Mouse (Mus musculus) liver, embryonic 13.5 days (tissue): ENCODE measurements around the gene Trir. TPM values are rescaled to one million over a fixed set of nuclear protein-coding genes. Genes with fewer than 3 reads are reported as not detected.

Experiments
- ATAC-seq: fragments of 200-750 bp; cut with Nextera tagmentation; 2 replicates; pipeline ENCODE4 v1.8.0; 2017; ENCODE audit warnings: low read depth, mild to moderate bottlenecking, moderate number of reproducible peaks, moderate library complexity
- DNase-seq: peaks from one replicate; pipeline ENCODE4 v3.0.0; 2022
- H3K27ac ChIP-seq: fragments of 300-500 bp; sonication (generic); 2 replicates; pipeline ENCODE4 v1.5.1; 2015; ENCODE audit warnings: moderate library complexity, mild to moderate bottlenecking, inconsistent platforms
- H3K27me3 ChIP-seq: fragments of 300-500 bp; sonication (generic); 2 replicates; pipeline ENCODE4 v1.6.1; 2015; ENCODE audit warnings: mild to moderate bottlenecking, inconsistent platforms
- H3K36me3 ChIP-seq: fragments of 300-500 bp; sonication (generic); 2 replicates; pipeline ENCODE4 v1.6.1; 2015; ENCODE audit warnings: mild to moderate bottlenecking, inconsistent platforms
- H3K4me1 ChIP-seq: fragments of 300-500 bp; sonication (generic); replicated peaks from 2 replicates; pipeline ENCODE4 v1.6.1; 2015; ENCODE audit warnings: inconsistent platforms
- H3K4me2 ChIP-seq: fragments of 300-500 bp; sonication (generic); 2 replicates; pipeline ENCODE4 v1.6.1; 2015; ENCODE audit warnings: inconsistent platforms, mild to moderate bottlenecking, moderate library complexity
- H3K4me3 ChIP-seq: fragments of 300-500 bp; sonication (generic); replicated peaks from 2 replicates; pipeline ENCODE4 v1.5.1; 2015; ENCODE audit warnings: mild to moderate bottlenecking, inconsistent platforms
- H3K9ac ChIP-seq: fragments of 300-500 bp; sonication (generic); 2 replicates; pipeline ENCODE4 v1.6.1; 2015; ENCODE audit warnings: mild to moderate bottlenecking, inconsistent platforms
- H3K9me3 ChIP-seq: fragments of 300-500 bp; sonication (generic); replicated peaks from 2 replicates; pipeline ENCODE4 v1.6.1; 2016; ENCODE audit warnings: inconsistent platforms
- WGBS: fragments of 180-500 bp; shearing (Covaris S2); methylation state at CpG from one replicate; pipeline ENCODE4 v1.1.7; 2015; ENCODE audit not compliant: insufficient replicate concordance; 5-methylcytosine and 5-hydroxymethylcytosine counted together
- polyA plus RNA-seq: library from polyadenylated mRNA; unstranded; fragments of >200 nt; fragmentation: Nextera tagmentation; extraction: Ambion mirVana; gene quantifications from 2 replicates; pipeline ENCODE4 v1.2.1, GENCODE M21; 2015

Trir gene
- polyA plus RNA-seq: 83.1 and 91.4 TPM in 2 replicates

GRCm38 (mm10) chr8:85026670-85027515 lies at the start of gene Trir:
Gene Trir, plus strand, starts transcription at chr8:85026823.
- no peaks in the 10 kb centered on the region for H3K27me3 ChIP-seq
- WGBS: under 1% methylated on average over 73 of the region's 75 CpGs
- H3K27ac ChIP-seq: peak within 1 kb of the TSS; percentile 97
- peak within 1 kb of the TSS; percentile 92 for H3K4me2 ChIP-seq
- ATAC-seq: peak; percentile 80
- DNase-seq: peak; percentile 97
- peak within 1 kb of the TSS; percentile 100 for H3K4me3 ChIP-seq
- H3K36me3 ChIP-seq: peaks cover 55% of the 10 kb centered on the region
- H3K4me1 ChIP-seq: peaks cover 55% of the 10 kb centered on the region
- H3K9me3 ChIP-seq: no peaks in the 10 kb centered on the region
- H3K9ac ChIP-seq: peak within 1 kb of the TSS; percentile 100

GRCm38 (mm10) chr8:84977435-84978247 lies 49.0 kb upstream of the Trir start:
- H3K9me3 ChIP-seq: no peaks in the 10 kb centered on the region
- H3K9ac ChIP-seq: peak overlapping the region; percentile 96
- peak overlapping the region; percentile 99 for H3K4me2 ChIP-seq
- H3K36me3 ChIP-seq: peaks cover 27% of the 10 kb centered on the region
- ATAC-seq (no peak), DNase-seq (peak; percentile 62)
- WGBS: under 1% methylated on average over 69 of the region's 70 CpGs
- H3K27ac ChIP-seq: peak overlapping the region; percentile 99
- peaks cover 99% of the 10 kb centered on the region for H3K4me1 ChIP-seq
- no peaks in the 10 kb centered on the region for H3K27me3 ChIP-seq
- peak overlapping the region; percentile 76 for H3K4me3 ChIP-seq

- Histone ChIP-seq H3K27ac (peak within 1 kb of the TSS; percentile 99), H3K4me2 (peak within 1 kb of the TSS; percentile 99), H3K27me3 (no peaks in the 10 kb centered on the region), H3K4me1 (peaks cover 99% of the 10 kb centered on the region), H3K4me3 (peak within 1 kb of the TSS; percentile 76), H3K9ac (peak within 1 kb of the TSS; percentile 96), H3K36me3 (peaks cover 19% of the 10 kb centered on the region), H3K9me3 (no peaks in the 10 kb centered on the region)
- peak; percentile 82 for DNase-seq
- under 1% methylated on average over 63 of the region's 63 CpGs for WGBS
- peak; percentile 26 for ATAC-seq
Observed at GRCm38 (mm10) chr8:84978248-84978940, 48.2 kb upstream of the Trir start, which contains the start of gene Junb. Gene Junb, minus strand, starts transcription at chr8:84978718.

GRCm38 (mm10) chr8:84979599-84980421 lies 46.8 kb upstream of the Trir start:
- H3K27ac ChIP-seq: peak overlapping the region; percentile 99
- WGBS: 5% methylated on average over 38 of the region's 42 CpGs
- H3K27me3 ChIP-seq: no peaks in the 10 kb centered on the region
- peak overlapping the region; percentile 76 for H3K4me3 ChIP-seq
- H3K9ac ChIP-seq: peak overlapping the region; percentile 96
- H3K36me3 ChIP-seq: peaks cover 5% of the 10 kb centered on the region
- DNase-seq (peak; percentile 87), ATAC-seq (peak; percentile 29)
- peaks cover 99% of the 10 kb centered on the region for H3K4me1 ChIP-seq
- H3K9me3 ChIP-seq: no peaks in the 10 kb centered on the region
- H3K4me2 ChIP-seq: peak overlapping the region; percentile 99

GRCm38 (mm10) chr8:84980622-84981358 lies 45.8 kb upstream of the Trir start:
- Histone ChIP-seq H3K36me3 (no peaks in the 10 kb centered on the region), H3K4me1 (peaks cover 99% of the 10 kb centered on the region), H3K27me3 (no peaks in the 10 kb centered on the region), H3K27ac (peak overlapping the region; percentile 99), H3K4me2 (peak overlapping the region; percentile 99), H3K9ac (peak overlapping the region; percentile 96; the same call in 1 of the 2 replicates), H3K9me3 (no peaks in the 10 kb centered on the region), H3K4me3 (peak overlapping the region; percentile 76; the same call in 1 of the 2 replicates)
- 50% methylated on average over 11 of the region's 11 CpGs for WGBS
- DNase-seq (no peak), ATAC-seq (no peak)

GRCm38 (mm10) chr8:84981644-84982498 lies 44.8 kb upstream of the Trir start:
- Histone ChIP-seq H3K27me3 (no peaks in the 10 kb centered on the region), H3K4me2 (no peak overlapping the region)
- DNase-seq: no peak

GRCm38 (mm10) chr8:84982499-84983011 lies 44.1 kb upstream of the Trir start:
- no peaks in the 10 kb centered on the region for H3K9me3 ChIP-seq
- peak overlapping the region; percentile 41 for H3K9ac ChIP-seq
- H3K36me3 ChIP-seq: no peaks in the 10 kb centered on the region
- no peak overlapping the region for H3K4me3 ChIP-seq
- ATAC-seq (no peak), DNase-seq (no peak)
- H3K4me1 ChIP-seq: peaks cover 100% of the 10 kb centered on the region
- peak overlapping the region; percentile 99 for H3K27ac ChIP-seq
- 37% methylated on average over 3 of the region's 3 CpGs for WGBS
- no peaks in the 10 kb centered on the region for H3K27me3 ChIP-seq
- H3K4me2 ChIP-seq: no peak overlapping the region

More at GRCm38 (mm10) chr8:84981644-84982498, 44.8 kb upstream of the Trir start:
- ATAC-seq: no peak
- no peak overlapping the region for H3K4me3 ChIP-seq
- H3K9ac ChIP-seq: peak overlapping the region; percentile 41
- 52% methylated on average over 15 of the region's 15 CpGs for WGBS
- H3K36me3 ChIP-seq: no peaks in the 10 kb centered on the region
- peak overlapping the region; percentile 99 for H3K27ac ChIP-seq
- H3K9me3 ChIP-seq: no peaks in the 10 kb centered on the region
- H3K4me1 ChIP-seq: peaks cover 100% of the 10 kb centered on the region

- DNase-seq (no peak), ATAC-seq (peak; percentile 21)
- peak overlapping the region; percentile 80 for H3K9ac ChIP-seq
Observed at GRCm38 (mm10) chr8:84984294-84985048, 42.2 kb upstream of the Trir start.

More at GRCm38 (mm10) chr8:84984294-84985048, 42.2 kb upstream of the Trir start:
- 19% methylated on average over 16 of the region's 16 CpGs for WGBS
- Histone ChIP-seq H3K4me1 (peaks cover 100% of the 10 kb centered on the region), H3K36me3 (no peaks in the 10 kb centered on the region), H3K27me3 (no peaks in the 10 kb centered on the region), H3K9me3 (no peaks in the 10 kb centered on the region), H3K27ac (peak overlapping the region; percentile 82), H3K4me3 (peak overlapping the region; percentile 67), H3K4me2 (peak overlapping the region; percentile 100)
